Mouse (Mus musculus) stomach, embryonic 16.5 days (tissue): ENCODE data around the gene Plekhh2. TPM values are rescaled to one million over a fixed set of nuclear protein-coding genes. Genes with fewer than 3 reads are reported as not detected.

ENCODE experiments used
- ATAC-seq: fragments of 200-750 bp; cut with Nextera tagmentation; 2 replicates; pipeline ENCODE4 v1.8.0; 2017; ENCODE audit warnings: moderate number of reproducible peaks, moderate TSS enrichment; ENCODE audit not compliant: insufficient read depth, low FRiP score
- H3K27ac ChIP-seq: fragments of 300-500 bp; sonication (generic); 2 replicates; pipeline ENCODE4 v1.5.1; 2014; ENCODE audit warnings: low read length
- H3K27me3 ChIP-seq: fragments of 300-500 bp; sonication (generic); 2 replicates; pipeline ENCODE4 v1.6.1; 2014; ENCODE audit warnings: low read length, control low read depth, mixed read lengths; ENCODE audit not compliant: control insufficient read depth, insufficient read depth
- H3K36me3 ChIP-seq: fragments of 300-500 bp; sonication (generic); 2 replicates; pipeline ENCODE4 v1.6.1; 2014; ENCODE audit warnings: low read length; ENCODE audit not compliant: control insufficient read depth, insufficient read depth
- H3K4me1 ChIP-seq: fragments of 300-500 bp; sonication (generic); 2 replicates; pipeline ENCODE4 v1.6.1; 2014; ENCODE audit warnings: low read length, control low read depth, mixed read lengths; ENCODE audit not compliant: control insufficient read depth, insufficient read depth
- H3K4me2 ChIP-seq: fragments of 300-500 bp; sonication (generic); 2 replicates; pipeline ENCODE4 v1.6.1; 2014; ENCODE audit warnings: low read depth, low read length, mixed read lengths
- H3K4me3 ChIP-seq: fragments of 300-500 bp; sonication (generic); replicated peaks from 2 replicates; pipeline ENCODE4 v1.5.1; 2014; ENCODE audit warnings: mild to moderate bottlenecking, low read length
- H3K9ac ChIP-seq: fragments of 300-500 bp; sonication (generic); 2 replicates; pipeline ENCODE4 v1.6.1; 2014; ENCODE audit warnings: low read length
- H3K9me3 ChIP-seq: fragments of 300-500 bp; sonication (generic); replicated peaks from 2 replicates; pipeline ENCODE4 v1.6.1; 2016; ENCODE audit warnings: low read length, control low read depth; ENCODE audit not compliant: control insufficient read depth
- WGBS: fragments of 180-500 bp; shearing (Covaris S2); extraction: QIAGEN DNeasy Blood & Tissue Kit; methylation state at CpG from one replicate; pipeline ENCODE4 v1.1.7; 2014; 5-methylcytosine and 5-hydroxymethylcytosine counted together
- polyA plus RNA-seq: library from polyadenylated mRNA; unstranded; fragments of >200 nt; fragmentation: Nextera tagmentation; extraction: Ambion mirVana; gene quantifications from 2 replicates; pipeline ENCODE4 v1.2.1, GENCODE M21; 2015

Plekhh2 gene
- polyA plus RNA-seq, 1 experiment from 2014 or later, result 10.0 TPM

GRCm38 (mm10) chr17:84658195-84658594, 146.5 kb downstream of the Plekhh2 start:
- no peak for ATAC-seq
- H3K27ac ChIP-seq, result no peak overlapping the region
- H3K4me3 ChIP-seq, result no peak overlapping the region
- no peaks in the 10 kb centered on the region for H3K36me3 ChIP-seq
- no peaks in the 10 kb centered on the region; the same call in 1 of the 2 replicates for H3K4me1 ChIP-seq
- H3K9ac ChIP-seq, result no peak overlapping the region
- H3K27me3 ChIP-seq, result no peaks in the 10 kb centered on the region
- H3K9me3 ChIP-seq, result no peaks in the 10 kb centered on the region
- H3K4me2 ChIP-seq, result no peak overlapping the region
- WGBS, result 37% methylated on average over 5 of the region's 5 CpGs

- no peak overlapping the region for H3K27ac ChIP-seq
- H3K4me1 ChIP-seq, result no peaks in the 10 kb centered on the region; the same call in 1 of the 2 replicates
- no peak overlapping the region for H3K9ac ChIP-seq
- H3K4me2 ChIP-seq, result no peak overlapping the region
- H3K9me3 ChIP-seq, result no peaks in the 10 kb centered on the region
- 67% methylated on average over 8 of the region's 8 CpGs for WGBS
- ATAC-seq, result no peak
- H3K36me3 ChIP-seq, result no peaks in the 10 kb centered on the region
- H3K27me3 ChIP-seq, result no peaks in the 10 kb centered on the region
- H3K4me3 ChIP-seq, result no peak overlapping the region
Observed at GRCm38 (mm10) chr17:84658951-84659350, 147.3 kb downstream of the Plekhh2 start.

- no peaks in the 10 kb centered on the region for H3K27me3 ChIP-seq
- ATAC-seq, result no peak
- H3K4me2 ChIP-seq, result no peak overlapping the region
- H3K4me1 ChIP-seq, result no peaks in the 10 kb centered on the region; the same call in 1 of the 2 replicates
- no peaks in the 10 kb centered on the region for H3K36me3 ChIP-seq
- no peak overlapping the region for H3K9ac ChIP-seq
- H3K4me3 ChIP-seq, result no peak overlapping the region
- H3K9me3 ChIP-seq, result no peaks in the 10 kb centered on the region
- 41% methylated on average over 10 of the region's 10 CpGs for WGBS
- no peak overlapping the region for H3K27ac ChIP-seq
Observed at GRCm38 (mm10) chr17:84665053-84665452, 153.4 kb downstream of the Plekhh2 start.

- H3K4me2 ChIP-seq, result no peak overlapping the region
Observed at GRCm38 (mm10) chr17:84665691-84666090, 154.0 kb downstream of the Plekhh2 start.

GRCm38 (mm10) chr17:84667848-84668247, 156.2 kb downstream of the Plekhh2 start:
- Histone ChIP-seq H3K9ac (no peak overlapping the region), H3K9me3 (no peaks in the 10 kb centered on the region), H3K27ac (no peak overlapping the region), H3K4me3 (no peak overlapping the region), H3K4me2 (no peak overlapping the region), H3K36me3 (no peaks in the 10 kb centered on the region), H3K27me3 (no peaks in the 10 kb centered on the region), H3K4me1 (no peaks in the 10 kb centered on the region)
- ATAC-seq, result no peak
- WGBS, result 82% methylated on average over 3 of the region's 3 CpGs

More at GRCm38 (mm10) chr17:84665691-84666090, 154.0 kb downstream of the Plekhh2 start:
- Histone ChIP-seq H3K27ac (peak overlapping the region; percentile 24; the same call in 1 of the 2 replicates), H3K4me1 (no peaks in the 10 kb centered on the region; the same call in 1 of the 2 replicates), H3K9ac (no peak overlapping the region), H3K27me3 (no peaks in the 10 kb centered on the region), H3K36me3 (no peaks in the 10 kb centered on the region), H3K9me3 (no peaks in the 10 kb centered on the region), H3K4me3 (no peak overlapping the region)
- 30% methylated on average over 9 of the region's 9 CpGs for WGBS
- no peak for ATAC-seq

Other genes starting within 250 kb of the Plekhh2 start
- 7.0 and 7.4 TPM in 2 replicates for gene Thada, start 45.7 kb upstream of the Plekhh2 start, polyA plus RNA-seq
- gene Dync2li1, start 114.6 kb downstream of the Plekhh2 start, polyA plus RNA-seq, result 27.8 and 32.9 TPM in 2 replicates
- gene Abcg8, start 164.4 kb downstream of the Plekhh2 start, polyA plus RNA-seq, result 0.09 and 0.10 TPM in 2 replicates
- gene Abcg5, start 171.1 kb downstream of the Plekhh2 start, polyA plus RNA-seq, result 1.3 and 1.4 TPM in 2 replicates